In the genomic region with DNA sequence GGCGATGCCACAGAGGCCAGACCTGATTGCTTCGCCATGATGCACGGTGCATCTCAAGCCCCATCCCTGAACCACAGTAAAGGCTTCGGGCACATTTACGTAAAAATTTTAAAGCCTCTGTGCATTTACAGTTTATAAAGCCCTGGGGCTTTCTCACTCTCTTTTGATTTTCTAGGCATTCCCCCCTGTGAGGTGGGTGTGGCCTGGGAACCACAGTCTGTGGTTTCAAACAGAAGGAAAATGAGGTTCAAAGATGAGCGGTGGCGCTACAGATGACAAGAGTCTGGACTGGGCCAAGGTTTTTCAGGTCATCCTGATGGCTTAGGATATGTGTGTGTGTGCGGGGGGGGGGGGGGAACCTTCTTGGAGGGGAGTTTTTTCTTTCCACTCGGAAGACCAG, we compare ENCODE assay signal across 9 mouse cellular contexts. TPM values are rescaled to one million over a fixed set of nuclear protein-coding genes. Genes with fewer than 3 reads are reported as not detected.
A peak's percentile ranks its signal among the peaks of the same experiment; 100 is the strongest.
DNase-seq lines count a peak whose midpoint lies in the region; ATAC-seq and TF ChIP-seq lines count a peak whose summit lies in the region.
"Had no signal": no experiment of that assay in that cellular context is flagged by ENCODE, and none has a peak within 500 bp of the region (broad histone marks: within the 10 kb centered on the region; RNA-seq: fewer than 3 reads in every experiment).

No protein-coding gene starts in this region.

- no peaks in the 10 kb centered on the region for H3K36me3 ChIP-seq in neural tube, embryonic 11.5 days (ENCODE audit: control insufficient read depth, insufficient read depth, low read length)
- no peaks in the 10 kb centered on the region for H3K36me3 ChIP-seq in forebrain, embryonic 10.5 days (replicated peaks)
- H3K36me3 ChIP-seq in limb, embryonic 13.5 days, result no peaks in the 10 kb centered on the region
- H3K36me3 ChIP-seq in stomach, postnatal 0 days (ENCODE audit: control insufficient read depth, insufficient read depth, low read length), result no peaks in the 10 kb centered on the region

- peak overlapping the region; percentile 55 for H3K4me2 ChIP-seq in neural tube, embryonic 11.5 days (ENCODE audit: low read depth)
- H3K4me2 ChIP-seq in limb, embryonic 13.5 days (replicated peaks), result peak overlapping the region; percentile 83
- H3K4me2 ChIP-seq in stomach, postnatal 0 days (replicated peaks; ENCODE audit: low read depth), result peak overlapping the region; percentile 54

- TF ChIP-seq EP300 in stomach, postnatal 0 days (optimal IDR thresholded peaks at IDR 0.05), result no peak

- no peaks in the 10 kb centered on the region for H3K9me3 ChIP-seq in neural tube, embryonic 11.5 days (ENCODE audit: control insufficient read depth, low read length)
- no peaks in the 10 kb centered on the region for H3K9me3 ChIP-seq in forebrain, embryonic 10.5 days
- no peaks in the 10 kb centered on the region for H3K9me3 ChIP-seq in limb, embryonic 13.5 days
- no peaks in the 10 kb centered on the region for H3K9me3 ChIP-seq in stomach, postnatal 0 days (ENCODE audit: control insufficient read depth, low read length)

- no peak for ATAC-seq in neural tube, embryonic 11.5 days (ENCODE audit: insufficient read depth, low FRiP score, low TSS enrichment)
- ATAC-seq in limb, embryonic 13.5 days (ENCODE audit: low FRiP score, low read depth), result no peak
- no peak for ATAC-seq in stomach, postnatal 0 days (ENCODE audit: low FRiP score, low TSS enrichment)

- no peak overlapping the region for H3K27ac ChIP-seq in neural tube, embryonic 11.5 days (ENCODE audit: low read depth, low read length)
- no peak overlapping the region for H3K27ac ChIP-seq in forebrain, embryonic 10.5 days
- H3K27ac ChIP-seq in limb, embryonic 13.5 days, result no peak overlapping the region
- H3K27ac ChIP-seq in stomach, postnatal 0 days (replicated peaks), result no peak overlapping the region
- H3K27ac ChIP-seq: macrophage had no signal

- TF ChIP-seq CTCF in stomach, postnatal 0 days (IDR thresholded peaks at IDR 0.05; ENCODE audit: low read depth), result no peak

- whole genome bisulfite sequencing in neural tube, embryonic 11.5 days, result 3% methylated on average over 9 of the region's 9 CpGs
- 0% methylated on average over 9 of the region's 9 CpGs for WGBS in forebrain, embryonic 10.5 days
- 4% methylated on average over 9 of the region's 9 CpGs for WGBS in limb, embryonic 13.5 days
- 6% methylated on average over 9 of the region's 9 CpGs for WGBS in stomach, postnatal 0 days

- H3K9ac ChIP-seq in neural tube, embryonic 11.5 days (ENCODE audit: low read length), result no peak overlapping the region
- H3K9ac ChIP-seq in limb, embryonic 13.5 days, result peak overlapping the region; percentile 63; the same call in 1 of the 2 replicates
- H3K9ac ChIP-seq in stomach, postnatal 0 days (ENCODE audit: low read length), result no peak overlapping the region

- H3K4me1 ChIP-seq in neural tube, embryonic 11.5 days (ENCODE audit: control insufficient read depth, insufficient read depth, low read length), result peaks cover 23% of the 10 kb centered on the region
- peaks cover 48% of the 10 kb centered on the region for H3K4me1 ChIP-seq in forebrain, embryonic 10.5 days
- peaks cover 36% of the 10 kb centered on the region for H3K4me1 ChIP-seq in limb, embryonic 13.5 days
- H3K4me1 ChIP-seq in stomach, postnatal 0 days (replicated peaks; ENCODE audit: control insufficient read depth, insufficient read depth), result peaks cover 2% of the 10 kb centered on the region; the same call in 1 of the 2 replicates

- H3K27me3 ChIP-seq in neural tube, embryonic 11.5 days (ENCODE audit: control insufficient read depth, insufficient read depth, low read length), result peaks cover 61% of the 10 kb centered on the region
- peaks cover 100% of the 10 kb centered on the region for H3K27me3 ChIP-seq in forebrain, embryonic 10.5 days (ENCODE audit: poor library complexity, severe bottlenecking)
- peaks cover 92% of the 10 kb centered on the region for H3K27me3 ChIP-seq in limb, embryonic 13.5 days
- H3K27me3 ChIP-seq in stomach, postnatal 0 days (ENCODE audit: control insufficient read depth, insufficient read depth, low read length), result peaks cover 15% of the 10 kb centered on the region; the same call in 1 of the 2 replicates

- H3K4me3 ChIP-seq in neural tube, embryonic 11.5 days (ENCODE audit: low read depth, low read length), result peak overlapping the region; percentile 31
- H3K4me3 ChIP-seq in forebrain, embryonic 10.5 days, result peak overlapping the region; percentile 56
- H3K4me3 ChIP-seq in limb, embryonic 13.5 days, result peak overlapping the region; percentile 45
- H3K4me3 ChIP-seq in stomach, postnatal 0 days (ENCODE audit: low read depth, low read length), result peak overlapping the region; percentile 35

- no peak for DNase-seq in neural tube, embryonic 11.5 days (ENCODE audit: low spot score)
- no peak for DNase-seq in neural tube, embryonic 10.5 days (ENCODE audit: extremely low spot score, low spot score)
- no peak for DNase-seq in forebrain, embryonic 10.5 days (ENCODE audit: extremely low spot score, low spot score)
- no peak for DNase-seq in stomach, postnatal 0 days (ENCODE audit: low spot score)
- DNase-seq in cerebellum, adult 11-12 months, result no peak
- no peak for DNase-seq in yolk sac, embryonic 10.5 days (ENCODE audit: low spot score)
- DNase-seq in frontal cortex, postnatal 10 days (ENCODE audit: low spot score in 2 of 2), result no peak

RNA-seq across cellular contexts. Expression of a gene that starts 0.6 kb away (rescaled TPM):
- 1.3 and 1.4 TPM in 2 replicates for polyA plus RNA-seq in neural tube, embryonic 11.5 days (2014; fragmentation: Nextera tagmentation; extraction: Ambion mirVana)
- polyA plus RNA-seq in forebrain, embryonic 10.5 days (2016; fragmentation: Nextera tagmentation; extraction: Ambion mirVana), result 0.09 and 0.15 TPM in 2 replicates
- 0.08 and 0.10 TPM in 2 replicates for polyA plus RNA-seq in limb, embryonic 13.5 days (2015; fragmentation: Nextera tagmentation; extraction: Ambion mirVana)
- not detected in 2 replicates for polyA plus RNA-seq in stomach, postnatal 0 days (2015; fragmentation: Nextera tagmentation; extraction: Ambion mirVana)
- polyA plus RNA-seq: macrophage had no signal

RNA-seq across cellular contexts. Expression of a gene that starts 10.4 kb away (rescaled TPM):
- polyA plus RNA-seq in neural tube, embryonic 11.5 days (2014; fragmentation: Nextera tagmentation; extraction: Ambion mirVana), result 24.7 and 26.4 TPM in 2 replicates
- 17.3 and 17.4 TPM in 2 replicates for polyA plus RNA-seq in forebrain, embryonic 10.5 days (2016; fragmentation: Nextera tagmentation; extraction: Ambion mirVana)
- 21.7 and 22.6 TPM in 2 replicates for polyA plus RNA-seq in limb, embryonic 13.5 days (2015; fragmentation: Nextera tagmentation; extraction: Ambion mirVana)
- 8.0 and 9.3 TPM in 2 replicates for polyA plus RNA-seq in stomach, postnatal 0 days (2015; fragmentation: Nextera tagmentation; extraction: Ambion mirVana)

RNA-seq across cellular contexts. Expression of a gene that starts 23.8 kb away (rescaled TPM):
- polyA plus RNA-seq in neural tube, embryonic 11.5 days (2014; fragmentation: Nextera tagmentation; extraction: Ambion mirVana), result 137 and 145 TPM in 2 replicates
- 126 and 129 TPM in 2 replicates for polyA plus RNA-seq in forebrain, embryonic 10.5 days (2016; fragmentation: Nextera tagmentation; extraction: Ambion mirVana)
- 214 TPM in 2 replicates for polyA plus RNA-seq in limb, embryonic 13.5 days (2015; fragmentation: Nextera tagmentation; extraction: Ambion mirVana)
- 139 and 155 TPM in 2 replicates for polyA plus RNA-seq in stomach, postnatal 0 days (2015; fragmentation: Nextera tagmentation; extraction: Ambion mirVana)
